Mouse (Mus musculus): ENCODE data around the gene Dgke.

Gene Dgke

GRCm38 (mm10) chr11:89003078-89003477 is 63.6 kb downstream of the Dgke start:
- no peak for DNase-seq (ENCODE audit: low read depth, low spot score)

GRCm38 (mm10) chr11:89002621-89003020 is 64.0 kb downstream of the Dgke start:
- DNase-seq (ENCODE audit: low read depth, low spot score) = no peak

- no peak for DNase-seq (ENCODE audit: low read depth, low spot score)
These were observed 64.6 kb downstream of the Dgke start for GRCm38 (mm10) chr11:89002068-89002467.

GRCm38 (mm10) chr11:89001569-89001968 is 65.1 kb downstream of the Dgke start:
- no peak for DNase-seq (ENCODE audit: low read depth, low spot score)

- DNase-seq (ENCODE audit: low read depth, low spot score) = peak; percentile 52
These were observed 66.2 kb downstream of the Dgke start for GRCm38 (mm10) chr11:89000527-89000819.

GRCm38 (mm10) chr11:88999723-89000526 is 66.7 kb downstream of the Dgke start:
- peak; percentile 41 for DNase-seq (ENCODE audit: low read depth, low spot score)

GRCm38 (mm10) chr11:88998974-88999722 is 67.5 kb downstream of the Dgke start, which contains the start of gene Trim25:
Gene Trim25, plus strand, starts transcription at chr11:88999376.
- peak; percentile 97 for DNase-seq (ENCODE audit: low read depth, low spot score)

GRCm38 (mm10) chr11:88998406-88998805 is 68.2 kb downstream of the Dgke start:
- DNase-seq (ENCODE audit: low read depth, low spot score) = no peak

- peak; percentile 34 for DNase-seq (ENCODE audit: low read depth, low spot score)
These were observed 69.3 kb downstream of the Dgke start for GRCm38 (mm10) chr11:88997343-88997742.

- DNase-seq (ENCODE audit: low read depth, low spot score) = peak; percentile 91
These were observed 70.2 kb downstream of the Dgke start for GRCm38 (mm10) chr11:88996427-88996826.

GRCm38 (mm10) chr11:88995616-88996015 is 71.0 kb downstream of the Dgke start:
- DNase-seq (ENCODE audit: low read depth, low spot score) = no peak

- DNase-seq (ENCODE audit: low read depth, low spot score) = no peak
These were observed 72.2 kb downstream of the Dgke start for GRCm38 (mm10) chr11:88994492-88994891.

GRCm38 (mm10) chr11:88993625-88994024 is 73.0 kb downstream of the Dgke start:
- peak; percentile 83 for DNase-seq (ENCODE audit: low read depth, low spot score)

- no peak for DNase-seq (ENCODE audit: low read depth, low spot score)
These were observed 73.5 kb downstream of the Dgke start for GRCm38 (mm10) chr11:88993186-88993585.

GRCm38 (mm10) chr11:88989530-88989929 is 77.1 kb downstream of the Dgke start:
- peak; percentile 69 for DNase-seq (ENCODE audit: low read depth, low spot score)

GRCm38 (mm10) chr11:88988956-88989355 is 77.7 kb downstream of the Dgke start:
- no peak for DNase-seq (ENCODE audit: low read depth, low spot score)

GRCm38 (mm10) chr11:88986616-88987015 is 80.0 kb downstream of the Dgke start:
- DNase-seq (ENCODE audit: low read depth, low spot score) = no peak
